Mouse (Mus musculus) limb, embryonic 13.5 days (tissue): ENCODE results near the gene Ctnna2. TPM values are rescaled to one million over a fixed set of nuclear protein-coding genes. Genes with fewer than 3 reads are reported as not detected.

Experiments
- ATAC-seq: fragments of 200-750 bp; cut with Nextera tagmentation; 2 replicates; pipeline ENCODE4 v1.8.0; 2017; ENCODE audit warnings: low read depth, moderate number of reproducible peaks, moderate TSS enrichment; ENCODE audit not compliant: low FRiP score
- H3K27ac ChIP-seq: fragments of 300-500 bp; sonication (generic); 2 replicates; pipeline ENCODE4 v1.5.1; 2015; ENCODE audit warnings: inconsistent platforms, mild to moderate bottlenecking, moderate library complexity
- H3K27me3 ChIP-seq: fragments of 300-500 bp; sonication (generic); 2 replicates; pipeline ENCODE4 v1.6.1; 2015; ENCODE audit warnings: mild to moderate bottlenecking, inconsistent platforms
- H3K36me3 ChIP-seq: fragments of 300-500 bp; sonication (generic); 2 replicates; pipeline ENCODE4 v1.6.1; 2015; ENCODE audit warnings: inconsistent platforms, mild to moderate bottlenecking, moderate library complexity
- H3K4me1 ChIP-seq: fragments of 300-500 bp; sonication (generic); 2 replicates; pipeline ENCODE4 v1.6.1; 2015; ENCODE audit warnings: inconsistent platforms
- H3K4me2 ChIP-seq: fragments of 300-500 bp; sonication (generic); replicated peaks from 2 replicates; pipeline ENCODE4 v1.6.1; 2015; ENCODE audit warnings: inconsistent platforms, mild to moderate bottlenecking, moderate library complexity
- H3K4me3 ChIP-seq: fragments of 300-500 bp; sonication (generic); 2 replicates; pipeline ENCODE4 v1.5.1; 2015; ENCODE audit warnings: moderate library complexity, mild to moderate bottlenecking, inconsistent platforms
- H3K9ac ChIP-seq: fragments of 300-500 bp; sonication (generic); 2 replicates; pipeline ENCODE4 v1.6.1; 2015; ENCODE audit warnings: mild to moderate bottlenecking, inconsistent platforms
- H3K9me3 ChIP-seq: fragments of 300-500 bp; sonication (generic); 2 replicates; pipeline ENCODE4 v1.6.1; 2016; ENCODE audit warnings: inconsistent platforms
- WGBS: fragments of 180-500 bp; shearing (Covaris S2); methylation state at CpG from one replicate; pipeline ENCODE4 v1.1.7; 2015; 5-methylcytosine and 5-hydroxymethylcytosine counted together
- polyA plus RNA-seq: library from polyadenylated mRNA; unstranded; fragments of >200 nt; fragmentation: Nextera tagmentation; extraction: Ambion mirVana; gene quantifications from 2 replicates; pipeline ENCODE4 v1.2.1, GENCODE M21; 2015

Ctnna2 gene
- polyA plus RNA-seq, 1 experiment from 2014 or later = 2.1 TPM

DNA sequence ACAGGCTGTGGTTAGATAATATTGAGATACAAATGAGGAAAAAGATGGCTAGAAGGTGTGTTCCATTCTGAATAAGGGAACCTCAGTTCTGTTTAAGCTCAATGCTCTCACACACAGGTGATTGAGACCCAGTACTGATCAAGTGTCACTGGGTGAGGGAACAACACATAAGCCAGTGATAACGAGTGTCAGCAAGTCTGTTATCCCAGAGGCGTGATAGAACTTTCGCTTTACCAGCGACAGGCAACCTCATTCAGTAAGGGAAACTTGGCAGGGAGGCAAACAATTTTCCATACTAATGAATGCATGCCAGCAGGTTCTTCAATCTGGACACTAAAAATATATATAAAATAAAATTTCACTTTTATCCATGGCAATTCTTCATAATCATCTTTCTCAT is 334.9 kb downstream of the Ctnna2 start:
- Histone ChIP-seq H3K4me3 (no peak overlapping the region), H3K27ac (no peak overlapping the region), H3K9ac (no peak overlapping the region), H3K4me1 (no peaks in the 10 kb centered on the region), H3K4me2 (no peak overlapping the region), H3K9me3 (no peaks in the 10 kb centered on the region), H3K36me3 (no peaks in the 10 kb centered on the region), H3K27me3 (no peaks in the 10 kb centered on the region)
- no peak for ATAC-seq
- 56% methylated on average over 4 of the region's 4 CpGs for WGBS

DNA sequence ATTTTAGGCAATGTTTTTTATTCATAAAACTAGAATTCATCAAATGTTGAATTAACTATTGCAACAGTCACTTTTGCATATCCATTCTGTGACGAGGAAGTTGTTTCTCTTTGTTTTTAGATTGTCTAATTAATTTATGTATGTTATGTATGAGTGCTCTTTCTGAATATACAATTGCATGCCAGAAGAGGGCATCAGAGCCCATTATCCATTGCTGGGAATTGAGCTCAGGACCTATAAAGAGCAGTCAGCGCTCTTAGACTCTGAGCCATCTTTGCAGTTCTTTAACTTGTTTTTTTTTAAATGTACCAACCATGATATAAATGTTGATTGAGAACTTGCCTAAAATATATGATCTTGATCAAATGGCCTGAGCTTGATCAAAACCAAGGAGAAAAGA is 340.7 kb downstream of the Ctnna2 start:
- Histone ChIP-seq H3K9me3 (no peaks in the 10 kb centered on the region), H3K36me3 (no peaks in the 10 kb centered on the region), H3K4me1 (no peaks in the 10 kb centered on the region), H3K4me3 (no peak overlapping the region), H3K27me3 (no peaks in the 10 kb centered on the region), H3K27ac (no peak overlapping the region), H3K9ac (no peak overlapping the region), H3K4me2 (no peak overlapping the region)
- WGBS = 88% methylated on average over 2 of the region's 2 CpGs
- no peak for ATAC-seq

- 41% methylated on average over 9 of the region's 9 CpGs for WGBS
- ATAC-seq = no peak
Observed at GRCm38 (mm10) chr6:77633997-77634396, 345.5 kb downstream of the Ctnna2 start.

DNA sequence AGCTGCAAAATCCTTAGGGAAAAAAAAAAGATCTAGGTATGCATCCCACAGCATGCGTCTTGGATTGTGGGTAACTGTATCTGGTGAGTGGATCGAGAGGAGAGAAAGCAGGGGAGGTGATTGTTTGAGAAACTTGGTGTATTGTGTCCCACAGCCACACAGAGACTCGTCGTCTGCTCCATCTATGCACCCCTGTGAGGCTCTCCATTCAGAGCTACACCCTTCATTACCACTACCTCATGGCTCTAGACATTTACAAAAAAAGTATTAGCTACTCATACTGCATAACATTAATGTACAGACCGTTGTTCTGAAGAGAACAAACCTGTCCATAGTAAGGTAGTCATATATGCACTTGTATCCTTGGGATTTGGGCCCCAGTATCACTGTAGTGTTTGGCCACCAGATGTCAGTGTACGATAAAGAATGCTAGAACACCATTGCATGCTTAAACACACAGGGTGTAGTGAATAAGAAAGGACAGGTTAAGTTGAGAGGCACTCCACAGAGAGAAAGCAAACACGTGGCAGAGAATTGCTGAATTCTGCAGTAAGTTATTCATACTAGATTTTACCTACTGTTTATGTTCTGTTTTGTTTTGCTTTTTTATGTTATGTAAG is 350.8 kb downstream of the Ctnna2 start:
- peak; percentile 77; the same call in 1 of the 2 replicates for ATAC-seq

More at GRCm38 (mm10) chr6:77633997-77634396, 345.5 kb downstream of the Ctnna2 start:
- Histone ChIP-seq H3K27me3 (no peaks in the 10 kb centered on the region), H3K4me3 (no peak overlapping the region), H3K4me1 (no peaks in the 10 kb centered on the region), H3K36me3 (no peaks in the 10 kb centered on the region), H3K4me2 (no peak overlapping the region), H3K9me3 (no peaks in the 10 kb centered on the region), H3K9ac (no peak overlapping the region), H3K27ac (no peak overlapping the region)

DNA sequence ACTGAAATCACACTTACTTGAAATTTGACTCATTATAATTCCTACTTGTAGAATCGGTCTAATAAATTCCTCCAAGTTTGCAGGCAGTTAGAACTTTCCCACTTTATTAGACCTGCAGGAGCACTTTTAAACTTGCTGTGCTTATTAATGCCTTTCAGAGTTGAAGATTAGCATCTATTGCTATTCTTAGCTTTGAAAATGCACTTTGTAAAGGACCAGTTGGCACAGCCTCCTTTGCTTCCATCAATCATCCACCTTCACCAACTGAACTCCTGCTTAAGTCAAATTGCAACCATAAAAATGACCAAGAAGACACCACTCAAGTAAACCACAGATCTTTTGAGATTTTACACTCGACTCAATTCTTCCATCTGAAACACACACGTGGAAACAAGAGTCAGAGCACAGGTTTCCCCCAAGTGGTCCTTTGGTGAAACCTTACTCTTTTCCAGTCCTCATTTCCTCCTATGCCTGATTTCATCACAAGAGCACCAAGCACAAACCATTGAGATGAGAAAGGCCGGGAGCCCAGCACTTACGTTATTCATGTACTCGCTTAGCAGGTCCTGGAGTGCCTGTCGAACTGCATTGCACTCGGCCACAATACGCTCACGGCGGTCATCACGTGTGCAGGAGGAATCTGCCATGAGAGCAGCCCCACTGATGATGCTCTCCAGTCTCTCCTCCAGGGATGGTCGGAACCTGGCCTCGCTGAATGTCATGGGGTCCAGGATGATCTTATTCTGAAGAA is 374.7 kb downstream of the Ctnna2 start:
- H3K4me1 ChIP-seq = peaks cover 9% of the 10 kb centered on the region
- H3K27me3 ChIP-seq = no peaks in the 10 kb centered on the region
- no peaks in the 10 kb centered on the region for H3K36me3 ChIP-seq
- H3K9me3 ChIP-seq = no peaks in the 10 kb centered on the region
- ATAC-seq = no peak
- 85% methylated on average over 14 of the region's 14 CpGs for WGBS
- no peak overlapping the region for H3K9ac ChIP-seq
- no peak overlapping the region for H3K4me2 ChIP-seq
- H3K27ac ChIP-seq = no peak overlapping the region
- no peak overlapping the region for H3K4me3 ChIP-seq

More for the DNA sequence above, 350.8 kb downstream of the Ctnna2 start:
- no peak overlapping the region for H3K9ac ChIP-seq
- no peaks in the 10 kb centered on the region for H3K27me3 ChIP-seq
- no peak overlapping the region for H3K4me2 ChIP-seq
- WGBS = 56% methylated on average over 7 of the region's 7 CpGs
- H3K9me3 ChIP-seq = no peaks in the 10 kb centered on the region
- no peak overlapping the region for H3K4me3 ChIP-seq
- H3K36me3 ChIP-seq = no peaks in the 10 kb centered on the region
- H3K27ac ChIP-seq = no peak overlapping the region
- H3K4me1 ChIP-seq = no peaks in the 10 kb centered on the region

DNA sequence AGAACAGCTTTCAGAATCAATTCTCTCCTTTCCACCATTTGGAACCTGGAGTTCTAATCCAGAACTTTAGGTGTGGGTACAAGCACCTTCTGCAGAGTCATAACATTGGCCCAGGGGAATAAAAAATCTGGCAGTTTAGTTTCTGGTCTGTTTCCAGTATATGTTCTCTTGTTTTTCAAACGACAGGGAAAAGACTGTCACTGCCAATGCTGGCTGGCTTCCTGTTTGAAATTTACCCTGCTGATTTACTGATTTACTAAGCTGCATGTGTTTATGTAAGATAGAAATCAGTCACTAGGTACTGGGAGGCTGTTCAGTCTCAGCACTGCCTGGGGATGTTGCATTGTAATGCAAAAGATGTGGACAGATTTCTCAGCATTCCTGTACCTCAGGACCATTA is 375.6 kb downstream of the Ctnna2 start:
- WGBS = 5% methylated on average over 1 of the region's 1 CpGs
- no peak for ATAC-seq
- no peak overlapping the region for H3K4me2 ChIP-seq

DNA sequence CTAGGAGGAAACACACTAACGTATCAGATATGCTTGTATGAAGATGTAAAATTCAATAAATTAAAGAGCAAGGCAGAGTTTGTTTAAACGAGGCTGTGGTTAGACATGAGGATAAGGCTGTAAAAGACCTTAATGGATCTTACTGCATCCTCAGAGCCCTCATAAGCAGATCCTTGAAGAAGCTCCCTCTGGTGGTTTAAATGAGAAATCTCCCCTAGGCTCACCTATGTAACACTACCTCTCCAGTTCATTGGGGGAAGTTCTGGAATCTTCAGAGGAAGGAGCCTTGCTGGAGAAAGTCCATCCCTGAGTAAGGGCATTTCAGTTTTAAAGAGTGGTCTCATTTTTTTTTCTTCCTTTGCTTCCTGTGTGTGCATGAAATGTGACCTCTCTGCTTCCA is 380.3 kb downstream of the Ctnna2 start:
- H3K36me3 ChIP-seq = no peaks in the 10 kb centered on the region
- H3K4me3 ChIP-seq = no peak overlapping the region
- H3K27ac ChIP-seq = no peak overlapping the region
- ATAC-seq = no peak
- H3K4me2 ChIP-seq = no peak overlapping the region
- 32% methylated on average over 2 of the region's 2 CpGs for WGBS
- H3K27me3 ChIP-seq = no peaks in the 10 kb centered on the region
- no peak overlapping the region for H3K9ac ChIP-seq
- H3K9me3 ChIP-seq = no peaks in the 10 kb centered on the region
- peaks cover 4% of the 10 kb centered on the region; the same call in 1 of the 2 replicates for H3K4me1 ChIP-seq

More for the DNA sequence above, 375.6 kb downstream of the Ctnna2 start:
- H3K27me3 ChIP-seq = no peaks in the 10 kb centered on the region
- H3K4me3 ChIP-seq = no peak overlapping the region
- no peaks in the 10 kb centered on the region for H3K9me3 ChIP-seq
- no peak overlapping the region for H3K9ac ChIP-seq
- H3K27ac ChIP-seq = no peak overlapping the region
- no peaks in the 10 kb centered on the region for H3K36me3 ChIP-seq
- peaks cover 9% of the 10 kb centered on the region for H3K4me1 ChIP-seq

GRCm38 (mm10) chr6:77582568-77582967 is 396.9 kb downstream of the Ctnna2 start:
- no peaks in the 10 kb centered on the region for H3K4me1 ChIP-seq
- H3K9ac ChIP-seq = no peak overlapping the region
- 0 out of 2 replicates have a peak, but pooled peaks have one; percentile 15 for ATAC-seq
- 45% methylated on average over 4 of the region's 4 CpGs for WGBS
- no peaks in the 10 kb centered on the region for H3K27me3 ChIP-seq
- H3K4me3 ChIP-seq = no peak overlapping the region
- no peaks in the 10 kb centered on the region for H3K36me3 ChIP-seq
- H3K4me2 ChIP-seq = no peak overlapping the region
- H3K27ac ChIP-seq = no peak overlapping the region
- no peaks in the 10 kb centered on the region for H3K9me3 ChIP-seq

GRCm38 (mm10) chr6:77580926-77581325 is 398.6 kb downstream of the Ctnna2 start:
- no peaks in the 10 kb centered on the region for H3K9me3 ChIP-seq
- no peak overlapping the region for H3K4me2 ChIP-seq
- H3K36me3 ChIP-seq = no peaks in the 10 kb centered on the region
- no peaks in the 10 kb centered on the region for H3K4me1 ChIP-seq
- H3K27me3 ChIP-seq = no peaks in the 10 kb centered on the region
- no peak for ATAC-seq
- H3K9ac ChIP-seq = no peak overlapping the region
- H3K27ac ChIP-seq = no peak overlapping the region
- no peak overlapping the region for H3K4me3 ChIP-seq

GRCm38 (mm10) chr6:77578612-77579011 is 400.9 kb downstream of the Ctnna2 start:
- H3K4me2 ChIP-seq = no peak overlapping the region
- H3K4me1 ChIP-seq = no peaks in the 10 kb centered on the region
- ATAC-seq = no peak
- H3K9ac ChIP-seq = no peak overlapping the region
- H3K27ac ChIP-seq = no peak overlapping the region
- H3K27me3 ChIP-seq = no peaks in the 10 kb centered on the region
- H3K9me3 ChIP-seq = no peaks in the 10 kb centered on the region
- 47% methylated on average over 1 of the region's 1 CpGs for WGBS
- no peaks in the 10 kb centered on the region for H3K36me3 ChIP-seq
- H3K4me3 ChIP-seq = no peak overlapping the region

DNA sequence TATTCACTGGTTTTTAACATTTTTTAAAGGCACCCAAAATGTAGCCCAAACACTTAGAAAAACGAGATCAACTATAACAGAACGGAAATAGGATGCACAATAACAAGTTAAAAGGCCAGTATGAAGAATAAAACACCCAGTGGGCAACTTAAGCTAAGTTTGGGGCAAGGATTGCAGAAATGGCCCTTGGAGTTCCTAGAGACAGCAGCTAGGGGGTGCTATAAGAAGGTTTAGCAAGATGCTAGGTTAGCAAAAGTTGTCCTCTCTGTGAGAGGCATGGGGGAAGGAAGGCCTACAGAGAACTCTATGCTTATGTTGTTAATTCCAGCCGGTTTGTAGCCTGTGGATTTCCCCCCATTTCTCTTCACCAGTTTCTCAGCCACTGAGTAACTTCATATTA is 401.9 kb downstream of the Ctnna2 start:
- Histone ChIP-seq H3K36me3 (no peaks in the 10 kb centered on the region), H3K9me3 (no peaks in the 10 kb centered on the region), H3K4me2 (no peak overlapping the region), H3K27me3 (no peaks in the 10 kb centered on the region), H3K4me3 (no peak overlapping the region), H3K9ac (no peak overlapping the region), H3K4me1 (no peaks in the 10 kb centered on the region), H3K27ac (no peak overlapping the region)
- 48% methylated on average over 3 of the region's 3 CpGs for WGBS
- ATAC-seq = no peak

- Histone ChIP-seq H3K4me3 (no peak overlapping the region), H3K27me3 (no peaks in the 10 kb centered on the region), H3K9me3 (no peaks in the 10 kb centered on the region), H3K4me2 (no peak overlapping the region), H3K27ac (no peak overlapping the region), H3K4me1 (no peaks in the 10 kb centered on the region), H3K36me3 (no peaks in the 10 kb centered on the region), H3K9ac (no peak overlapping the region)
- ATAC-seq = no peak
- 35% methylated on average over 3 of the region's 3 CpGs for WGBS
Observed at GRCm38 (mm10) chr6:77572614-77573013, 406.9 kb downstream of the Ctnna2 start.

- Histone ChIP-seq H3K4me1 (no peaks in the 10 kb centered on the region), H3K9me3 (no peaks in the 10 kb centered on the region), H3K4me2 (no peak overlapping the region), H3K9ac (no peak overlapping the region), H3K4me3 (no peak overlapping the region), H3K36me3 (no peaks in the 10 kb centered on the region), H3K27ac (no peak overlapping the region), H3K27me3 (no peaks in the 10 kb centered on the region)
- 92% methylated on average over 3 of the region's 3 CpGs for WGBS
- no peak for ATAC-seq
Observed at GRCm38 (mm10) chr6:77569851-77570250, 409.6 kb downstream of the Ctnna2 start.
